Mouse (Mus musculus): ENCODE data around the gene Gna13.

- TF ChIP-seq CTCF (IDR thresholded peaks at IDR 0.05 in 2 of 3, conservative IDR thresholded peaks at IDR 0.05 in 1 of 3; ENCODE audit: control insufficient read depth in 1 of 3, insufficient read depth in 1 of 3, low read depth in 2 of 3, low read length in 3 of 3, poor library complexity in 1 of 3, severe bottlenecking in 1 of 3) (no peak), TBP (IDR thresholded peaks at IDR 0.05; ENCODE audit: low read depth, low read length) (no peak), SIN3A (IDR thresholded peaks at IDR 0.05; ENCODE audit: low read length) (no peak), ELF1 (IDR thresholded peaks at IDR 0.05; ENCODE audit: low read depth, low read length) (no peak), HCFC1 (IDR thresholded peaks at IDR 0.05; ENCODE audit: low read depth, low read length) (no peak), POLR2A (IDR thresholded peaks at IDR 0.05; ENCODE audit: control insufficient read depth in 1 of 2, insufficient read depth in 1 of 2, low read depth in 1 of 2, low read length in 2 of 2, poor library complexity in 1 of 2) (no peak), ZKSCAN1 (IDR thresholded peaks at IDR 0.05; ENCODE audit: low read depth, low read length) (no peak), MAFK (IDR thresholded peaks at IDR 0.05; ENCODE audit: borderline replicate concordance, low read depth, low read length) (no peak), USF1 (IDR thresholded peaks at IDR 0.05; ENCODE audit: low read depth, low read length) (no peak), GATA1 (IDR thresholded peaks at IDR 0.05; ENCODE audit: low read depth, low read length) (no peak), POLR2AphosphoS5 (IDR thresholded peaks at IDR 0.05; ENCODE audit: borderline replicate concordance, low read depth, low read length) (no peak), GABPA (IDR thresholded peaks at IDR 0.05; ENCODE audit: low read depth, low read length) (no peak), EP300 (IDR thresholded peaks at IDR 0.05; ENCODE audit: low read depth in 1 of 2, low read length in 2 of 2) (no peak)
Observed at GRCm38 (mm10) chr11:109413617-109414016, 51.0 kb downstream of the Gna13 start, which contains the start of gene 9930022D16Rik.

Data from MEL (cell line).